Mouse (Mus musculus) small intestine, adult 2 months (tissue): Measurements from ENCODE around the gene Ugt1a7c.

Experiments
- CTCF ChIP-seq: fragments of 200-500 bp; IDR thresholded peaks from 2 replicates; pipeline ENCODE4 v1.5.1; 2012; ENCODE audit warnings: low read depth, mild to moderate bottlenecking, control low read depth, inconsistent platforms, low read length, moderate library complexity, mixed read lengths; ENCODE audit not compliant: insufficient replicate concordance, insufficient read length; ENCODE audit errors: extremely low read depth
- POLR2A ChIP-seq: fragments of 200-500 bp; IDR thresholded peaks from 2 replicates; pipeline ENCODE4 v1.6.1; 2012; ENCODE audit warnings: low read depth, mild to moderate bottlenecking, control low read depth, inconsistent platforms, low read length, moderate library complexity

DNA sequence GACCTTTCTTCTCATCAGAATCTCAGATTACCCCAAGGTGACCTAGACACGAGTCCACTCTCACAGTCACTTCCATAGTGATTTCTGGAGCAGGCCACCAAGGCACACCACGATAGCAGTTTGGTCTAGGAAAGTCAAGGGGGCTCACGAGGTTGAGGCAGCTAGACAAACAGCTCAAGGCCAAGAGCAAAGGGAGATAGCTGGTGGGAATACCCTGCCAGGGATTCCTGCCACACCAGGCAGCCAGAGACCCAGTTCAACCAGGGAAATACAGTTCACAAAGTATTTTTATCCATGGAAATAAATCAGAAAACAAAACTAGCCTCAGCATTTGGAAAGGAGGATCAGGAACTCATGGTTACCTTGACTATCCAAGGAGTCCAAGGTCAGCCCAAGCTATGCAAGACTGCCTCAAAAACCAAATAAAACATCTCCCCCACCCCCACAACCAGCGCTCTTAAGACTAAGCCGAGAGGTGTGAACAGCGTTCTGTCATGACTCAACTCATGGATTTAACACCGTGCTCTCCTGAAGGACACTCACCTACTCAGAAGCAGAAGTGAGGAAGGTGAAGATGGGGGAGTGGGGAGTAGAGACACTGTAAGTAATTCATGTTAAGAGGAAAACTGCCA, 169.5 kb downstream of the Ugt1a7c start:
- TF ChIP-seq CTCF (no peak), POLR2A (no peak)
